Mouse (Mus musculus) midbrain, embryonic 15.5 days (tissue): ENCODE data around the gene Spred1. TPM values are rescaled to one million over a fixed set of nuclear protein-coding genes. Genes with fewer than 3 reads are reported as not detected.

Experiments used
- ATAC-seq: fragments of 200-750 bp; cut with Nextera tagmentation; replicated peaks from 2 replicates; pipeline ENCODE4 v1.8.0; 2017; ENCODE audit warnings: moderate TSS enrichment
- H3K27ac ChIP-seq: fragments of 300-500 bp; sonication (generic); 2 replicates; pipeline ENCODE4 v1.5.1; 2015; ENCODE audit warnings: mild to moderate bottlenecking, inconsistent platforms
- H3K27me3 ChIP-seq: fragments of 300-500 bp; sonication (generic); replicated peaks from 2 replicates; pipeline ENCODE4 v1.6.1; 2015; ENCODE audit warnings: inconsistent platforms
- H3K36me3 ChIP-seq: fragments of 300-500 bp; sonication (generic); replicated peaks from 2 replicates; pipeline ENCODE4 v1.6.1; 2015; ENCODE audit warnings: inconsistent platforms
- H3K4me1 ChIP-seq: fragments of 300-500 bp; sonication (generic); 2 replicates; pipeline ENCODE4 v1.6.1; 2015; ENCODE audit warnings: inconsistent platforms
- H3K4me2 ChIP-seq: fragments of 300-500 bp; sonication (generic); 2 replicates; pipeline ENCODE4 v1.6.1; 2015; ENCODE audit warnings: inconsistent platforms, mild to moderate bottlenecking, moderate library complexity
- H3K4me3 ChIP-seq: fragments of 300-500 bp; sonication (generic); 2 replicates; pipeline ENCODE4 v1.5.1; 2015; ENCODE audit warnings: mild to moderate bottlenecking, inconsistent platforms
- H3K9ac ChIP-seq: fragments of 300-500 bp; sonication (generic); 2 replicates; pipeline ENCODE4 v1.6.1; 2015; ENCODE audit warnings: mild to moderate bottlenecking, inconsistent platforms
- H3K9me3 ChIP-seq: fragments of 300-500 bp; sonication (generic); 2 replicates; pipeline ENCODE4 v1.6.1; 2016; ENCODE audit warnings: inconsistent platforms
- WGBS: fragments of 180-500 bp; shearing (Covaris S2); methylation state at CpG from one replicate; pipeline ENCODE4 v1.1.7; 2015; ENCODE audit warnings: mixed read lengths; 5-methylcytosine and 5-hydroxymethylcytosine counted together
- microRNA counts: library from miRNA; unstranded; fragments of <30 nt; microRNA quantifications from one replicate; lab custom pipeline; 2016
- microRNA-seq: library from miRNA; unstranded; fragments of <30 nt; microRNA quantifications from one replicate; pipeline ENCODE4, GENCODE M21; 2016
- polyA plus RNA-seq: library from polyadenylated mRNA; unstranded; fragments of >200 nt; fragmentation: Nextera tagmentation; extraction: Ambion mirVana; gene quantifications from 2 replicates; pipeline ENCODE4 v1.2.1, GENCODE M21; 2015

Spred1 gene
- polyA plus RNA-seq, 1 experiment from 2014 or later, result 10.6 TPM

DNA sequence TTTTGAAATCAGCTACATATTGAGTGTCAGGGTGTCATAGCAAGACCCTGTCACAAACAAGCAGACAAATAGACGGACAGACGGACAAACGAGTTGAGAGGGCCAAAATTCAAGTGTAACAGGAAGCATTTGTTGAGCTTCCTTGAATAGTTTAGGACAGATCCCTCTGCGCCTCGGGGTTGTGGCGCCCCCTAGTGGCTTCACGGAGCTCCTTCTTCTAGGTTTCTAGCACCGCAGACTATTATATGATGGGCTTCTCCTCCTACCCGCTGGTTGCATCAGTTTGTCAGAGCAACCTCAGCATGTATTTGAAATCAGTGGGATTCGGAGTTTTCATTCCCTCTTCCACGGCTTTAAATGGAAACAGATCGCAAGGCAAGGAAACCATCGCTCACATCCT lies 110.1 kb downstream of the Spred1 start:
- Histone ChIP-seq H3K9ac (no peak overlapping the region; the same call in 1 of the 2 replicates), H3K27ac (no peak overlapping the region), H3K27me3 (peaks cover 3% of the 10 kb centered on the region; the same call in 1 of the 2 replicates), H3K4me1 (peaks cover 17% of the 10 kb centered on the region), H3K4me3 (no peak overlapping the region), H3K36me3 (no peaks in the 10 kb centered on the region), H3K4me2 (0 out of 2 replicates have a peak overlapping the region, but pooled peaks have one; percentile 9), H3K9me3 (no peaks in the 10 kb centered on the region)
- peak; percentile 82 for ATAC-seq
- WGBS, result 4% methylated on average over 13 of the region's 13 CpGs

MicroRNAs encoded within 50 kb of the gene (microRNA counts, 519-probe panel; counts per million panel counts)
- microRNA mmu-miR-674 (lab: Ali Mortazavi, UCI), result 2,791 counts per million, percentile 62 among the panel's probes with 10 or more counts

Small RNA genes lying within 50 kb of the gene (microRNA-seq; reads per million reads assigned to microRNA genes)
- 741 reads per million, percentile 77 among the genes with 10 or more reads in this experiment for gene Mir674

Other genes starting within 250 kb of the Spred1 start
- gene Tmco5, start 242.7 kb upstream of the Spred1 start, polyA plus RNA-seq, result not detected in 2 replicates
- gene Fam98b, start 128.4 kb downstream of the Spred1 start, polyA plus RNA-seq, result 15.1 and 15.4 TPM in 2 replicates
- gene Rasgrp1, start 221.6 kb downstream of the Spred1 start, polyA plus RNA-seq, result 2.4 and 2.8 TPM in 2 replicates